In the genomic region with DNA sequence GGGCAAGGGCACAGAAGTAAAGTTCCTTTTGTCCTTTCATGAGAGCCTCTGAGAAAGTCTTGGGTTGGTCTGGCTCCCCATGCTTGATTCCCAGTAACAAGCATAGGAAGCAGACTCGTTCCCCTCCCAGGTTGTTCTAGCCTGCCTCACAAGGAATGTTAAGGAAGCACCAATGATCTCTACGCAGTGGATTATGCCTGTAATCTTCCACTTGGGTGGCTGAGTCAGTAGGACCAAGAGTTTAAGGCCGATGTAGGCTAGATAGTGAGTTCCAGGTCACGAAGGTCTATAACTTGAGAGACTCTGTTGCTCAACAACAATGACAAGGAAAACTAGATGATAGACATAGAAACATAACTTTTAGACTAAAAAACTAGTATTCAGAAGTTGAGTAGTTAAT, we compare ENCODE assay signal across 22 mouse cellular contexts. TPM values are rescaled to one million over a fixed set of nuclear protein-coding genes. Genes with fewer than 3 reads are reported as not detected.
DNase-seq lines count a peak whose midpoint lies in the region; ATAC-seq and TF ChIP-seq lines count a peak whose summit lies in the region.
"Had no signal": no experiment of that assay in that cellular context is flagged by ENCODE, and none has a peak within 500 bp of the region (broad histone marks: within the 10 kb centered on the region; RNA-seq: fewer than 3 reads in every experiment).

No protein-coding gene starts in this region.

- no peak overlapping the region for H3K9ac ChIP-seq in intestine, postnatal 0 days (ENCODE audit: low read depth, low read length)
- H3K9ac ChIP-seq: embryonic facial prominence, embryonic 12.5 days; forebrain, embryonic 13.5 days; forebrain, embryonic 15.5 days; forebrain, postnatal 0 days had no signal

- H3K4me1 ChIP-seq in intestine, postnatal 0 days (replicated peaks; ENCODE audit: control insufficient read depth, insufficient read depth, low read length), result no peaks in the 10 kb centered on the region
- H3K4me1 ChIP-seq: embryonic facial prominence, embryonic 10.5 days; embryonic facial prominence, embryonic 12.5 days; forebrain, embryonic 13.5 days; forebrain, embryonic 15.5 days had no signal

- no peak overlapping the region for H3K4me3 ChIP-seq in intestine, postnatal 0 days (ENCODE audit: low read depth, low read length)
- H3K4me3 ChIP-seq: embryonic facial prominence, embryonic 10.5 days; embryonic facial prominence, embryonic 12.5 days; forebrain, embryonic 13.5 days; forebrain, embryonic 15.5 days had no signal

- DNase-seq in adrenal gland, adult 2 months, result peak; percentile 31
- DNase-seq in adrenal gland, postnatal 14 days, result no peak
- DNase-seq in adrenal gland, postnatal 10 days, result peak; percentile 10
- no peak for DNase-seq in adrenal gland, postnatal 25 days
- no peak for DNase-seq in kidney, postnatal 36 days
- DNase-seq: B cell, adult 2 months; cerebellum, adult 11-12 months; cerebellum, adult 2 months; cerebellum, adult 9-10 months; cerebellum, postnatal 10 days; cerebellum, postnatal 25 days; forebrain, postnatal 0 days had no signal

- 50% methylated on average over 4 of the region's 4 CpGs for WGBS in intestine, postnatal 0 days

- H3K36me3 ChIP-seq in intestine, postnatal 0 days (ENCODE audit: control insufficient read depth, insufficient read depth), result no peaks in the 10 kb centered on the region
- H3K36me3 ChIP-seq: embryonic facial prominence, embryonic 10.5 days; embryonic facial prominence, embryonic 12.5 days; forebrain, embryonic 15.5 days; G1E had no signal

- H3K27ac ChIP-seq in intestine, postnatal 0 days (ENCODE audit: low read depth, low read length), result peak overlapping the region; percentile 1; the same call in 1 of the 2 replicates
- H3K27ac ChIP-seq: embryonic facial prominence, embryonic 10.5 days; embryonic facial prominence, embryonic 12.5 days; forebrain, embryonic 13.5 days; forebrain, embryonic 15.5 days had no signal

- H3K27me3 ChIP-seq in intestine, postnatal 0 days (replicated peaks; ENCODE audit: control insufficient read depth, insufficient read depth, low read length), result no peaks in the 10 kb centered on the region
- H3K27me3 ChIP-seq: CH12.LX; embryonic facial prominence, embryonic 12.5 days; forebrain, embryonic 13.5 days; forebrain, embryonic 15.5 days; Patski had no signal

- ATAC-seq in intestine, postnatal 0 days, result peak; percentile 84
- ATAC-seq: activated CD4-positive, CD25-positive, alpha-beta regulatory T cell, adult 4 months; CD4-positive, CD25-positive, alpha-beta regulatory T cell, adult 4 months; forebrain, embryonic 13.5 days; forebrain, embryonic 15.5 days; forebrain, postnatal 0 days; Patski had no signal

- no peak for TF ChIP-seq CTCF in intestine, postnatal 0 days (IDR thresholded peaks at IDR 0.05; ENCODE audit: low read depth)

- H3K9me3 ChIP-seq in intestine, postnatal 0 days (ENCODE audit: control insufficient read depth), result no peaks in the 10 kb centered on the region
- H3K9me3 ChIP-seq: embryonic facial prominence, embryonic 10.5 days; embryonic facial prominence, embryonic 12.5 days; forebrain, embryonic 13.5 days; forebrain, embryonic 15.5 days had no signal

- no peak overlapping the region for H3K4me2 ChIP-seq in intestine, postnatal 0 days (replicated peaks; ENCODE audit: low read depth)
- H3K4me2 ChIP-seq: embryonic facial prominence, embryonic 12.5 days; forebrain, embryonic 13.5 days; forebrain, embryonic 15.5 days had no signal

RNA-seq across cellular contexts. Expression of a gene that starts 9.8 kb away (rescaled TPM):
- total RNA-seq in adrenal gland, adult 2 months (2021), result under 1 TPM; 0.35 to 0.62 TPM
- 0.13 and 0.21 TPM in 2 replicates for polyA plus RNA-seq in adrenal gland, adult 2 months (2012; rRNA removed)
- 1.2 and 3.5 TPM in 2 replicates for total RNA-seq in adrenal gland, postnatal 14 days (2021)
- total RNA-seq in adrenal gland, postnatal 10 days (2021), result 1 to 10 TPM; 2.5 to 2.7 TPM
- total RNA-seq in adrenal gland, postnatal 25 days (2021), result 0.67 and 0.81 TPM in 2 replicates
- polyA plus RNA-seq in intestine, postnatal 0 days (2015; fragmentation: Nextera tagmentation; extraction: Ambion mirVana), result 2.3 and 2.4 TPM in 2 replicates
- total RNA-seq: CH12.LX had no signal
- polyA plus RNA-seq: G1E had no signal

Comparison
In these comparisons a context has a peak if more than half of its experiments do, and no peak if none do; other contexts are left out.
1. DNase-seq: peak in adrenal gland, adult 2 months (single experiment) and adrenal gland, postnatal 10 days (single experiment); none in adrenal gland, postnatal 14 days (single experiment), adrenal gland, postnatal 25 days (single experiment) and kidney, postnatal 36 days (0 of 2).